In genomic region chr9:67683367-67683766, GRCm38 (mm10) we compare ENCODE assay signal across 7 mouse cellular contexts.
DNase-seq lines count a peak whose midpoint lies in the region; TF ChIP-seq lines count a peak whose summit lies in the region.

No protein-coding gene starts in this region.

- intact Hi-C loops in heart, postnatal 14 days (cut with DNase I): loop anchor here (10.0 kb wide), 1 partner anchor 121 kb away; no protein-coding TSS in a partner anchor

- DNase-seq in Muller cell, postnatal 12 days (ENCODE audit: inconsistent ontology term): peak; percentile 60
- peak; percentile 73 for DNase-seq in adrenal gland, postnatal 25 days
- DNase-seq in embryo, embryonic 11.5 days (ENCODE audit: low read depth, low spot score): peak; percentile 80
- DNase-seq in heart, postnatal 14 days: peak; percentile 69 to 70
- peak; percentile 54 to 82 for DNase-seq in layer of hippocampus, postnatal 25 days (ENCODE audit: extremely low spot score in 1 of 2, low spot score in 1 of 2)
- peak; percentile 90 for DNase-seq in mesoderm, embryonic 11.5 days (ENCODE audit: low read depth, low spot score)
- peak; percentile 0 to 9 for DNase-seq in spleen, adult 2 months (ENCODE audit: low read depth in 1 of 2, low spot score in 2 of 2)

- peak; percentile 22; the same call in 1 of the 2 replicates for TF ChIP-seq CTCF in spleen, adult 2 months (IDR thresholded peaks at IDR 0.05; ENCODE audit: extremely low read depth, insufficient read depth, insufficient read length, insufficient replicate concordance)

- no peak for TF ChIP-seq POLR2A in spleen, adult 2 months (IDR thresholded peaks at IDR 0.05; ENCODE audit: low read depth, low read length)

- no peak overlapping the region for H3K27ac ChIP-seq in spleen, adult 2 months (ENCODE audit: insufficient read depth, low read length)

- no peaks in the 10 kb centered on the region for H3K27me3 ChIP-seq in spleen, adult 2 months (ENCODE audit: control insufficient read depth, insufficient read depth, low read length)

- WGBS in spleen, adult 2 months: 11% methylated on average over 7 of the region's 7 CpGs

- H3K36me3 ChIP-seq in spleen, adult 2 months (ENCODE audit: control insufficient read depth, insufficient read depth, low read length): no peaks in the 10 kb centered on the region

- no peaks in the 10 kb centered on the region for H3K4me1 ChIP-seq in spleen, adult 2 months (ENCODE audit: control insufficient read depth, insufficient read depth, insufficient read length)

- no peak overlapping the region for H3K4me3 ChIP-seq in spleen, adult 2 months (ENCODE audit: extremely low read depth, insufficient read depth, insufficient read length)

Comparison
In these comparisons a context has a peak if more than half of its experiments do, and no peak if none do; other contexts are left out.
1. DNase-seq: peak in every context shown above with its lines; median percentile 90 in mesoderm, embryonic 11.5 days; 80 in embryo, embryonic 11.5 days; 73 in adrenal gland, postnatal 25 days; 70 in heart, postnatal 14 days; 68 in layer of hippocampus, postnatal 25 days; 60 in Muller cell, postnatal 12 days; 4 in spleen, adult 2 months.